8 mouse cellular contexts compared by ENCODE assay signal in genomic region chr6:124779984-124780416, GRCm38 (mm10). TPM values are rescaled to one million over a fixed set of nuclear protein-coding genes. Genes with fewer than 3 reads are reported as not detected.
DNase-seq lines count a peak whose midpoint lies in the region; ATAC-seq and TF ChIP-seq lines count a peak whose summit lies in the region.

No protein-coding gene starts in this region.

- peak overlapping the region; percentile 46; the same call in 1 of the 2 replicates for H3K27ac ChIP-seq in layer of hippocampus, adult 2 months
- no peak overlapping the region for H3K27ac ChIP-seq in embryonic facial prominence, embryonic 15.5 days (replicated peaks)
- H3K27ac ChIP-seq in neural tube, embryonic 12.5 days: no peak overlapping the region

- no peaks in the 10 kb centered on the region for H3K9me3 ChIP-seq in embryonic facial prominence, embryonic 15.5 days (replicated peaks)
- H3K9me3 ChIP-seq in neural tube, embryonic 12.5 days: no peaks in the 10 kb centered on the region

- H3K4me1 ChIP-seq in embryonic facial prominence, embryonic 15.5 days: peaks cover 21% of the 10 kb centered on the region
- peaks cover 12% of the 10 kb centered on the region for H3K4me1 ChIP-seq in neural tube, embryonic 12.5 days

- 6% methylated on average over 10 of the region's 10 CpGs for WGBS in embryonic facial prominence, embryonic 15.5 days
- WGBS in neural tube, embryonic 12.5 days: 4% methylated on average over 10 of the region's 10 CpGs

- H3K36me3 ChIP-seq in embryonic facial prominence, embryonic 15.5 days: no peaks in the 10 kb centered on the region
- no peaks in the 10 kb centered on the region for H3K36me3 ChIP-seq in neural tube, embryonic 12.5 days

- peak overlapping the region; percentile 38 for H3K4me3 ChIP-seq in layer of hippocampus, adult 2 months
- peak overlapping the region; percentile 41 for H3K4me3 ChIP-seq in embryonic facial prominence, embryonic 15.5 days (replicated peaks)
- peak overlapping the region; percentile 29 for H3K4me3 ChIP-seq in neural tube, embryonic 12.5 days

- no peak for TF ChIP-seq CTCF in layer of hippocampus, adult 2 months (conservative IDR thresholded peaks at IDR 0.05)

- no peak for DNase-seq in layer of hippocampus, adult 2 months (ENCODE audit: low spot score in 2 of 2)
- no peak for DNase-seq in layer of hippocampus, adult 9-10 months (ENCODE audit: low spot score)
- peak; percentile 67 to 81 for DNase-seq in kidney, postnatal 4 days
- no peak for DNase-seq in gastrocnemius, adult 18-20 months (ENCODE audit: low spot score)
- no peak for DNase-seq in T-cell, adult 2 months (ENCODE audit: low spot score)
- DNase-seq in frontal cortex, adult 2 months (ENCODE audit: extremely low spot score in 1 of 2, low spot score in 1 of 2): no peak

- no peak for ATAC-seq in embryonic facial prominence, embryonic 15.5 days (ENCODE audit: insufficient number of reproducible peaks, low FRiP score, low TSS enrichment, low read depth)
- peak; percentile 26 for ATAC-seq in neural tube, embryonic 12.5 days (ENCODE audit: low FRiP score, low read depth)

- peak overlapping the region; percentile 70 for H3K4me2 ChIP-seq in embryonic facial prominence, embryonic 15.5 days (replicated peaks)
- H3K4me2 ChIP-seq in neural tube, embryonic 12.5 days (replicated peaks): peak overlapping the region; percentile 70

- H3K27me3 ChIP-seq in embryonic facial prominence, embryonic 15.5 days: no peaks in the 10 kb centered on the region
- H3K27me3 ChIP-seq in neural tube, embryonic 12.5 days (replicated peaks): peaks cover 8% of the 10 kb centered on the region

- H3K9ac ChIP-seq in embryonic facial prominence, embryonic 15.5 days: 0 out of 2 replicates have a peak overlapping the region, but pooled peaks have one; percentile 12
- 0 out of 2 replicates have a peak overlapping the region, but pooled peaks have one; percentile 22 for H3K9ac ChIP-seq in neural tube, embryonic 12.5 days

RNA-seq across cellular contexts. Expression of gene Lrrc23, which starts 0.5 kb away (rescaled TPM):
- total RNA-seq in layer of hippocampus, adult 2 months (2021): 1 to 10 TPM; 1.4 to 1.6 TPM
- 26.7 and 47.5 TPM in 2 replicates for polyA plus RNA-seq in embryonic facial prominence, embryonic 15.5 days (2015; fragmentation: Nextera tagmentation; extraction: Ambion mirVana)
- polyA plus RNA-seq in neural tube, embryonic 12.5 days (2016; fragmentation: Nextera tagmentation; extraction: Ambion mirVana): 0.68 and 0.85 TPM in 2 replicates
- under 1 TPM in 1 of 2 experiments, not detected in 1; 0.31 TPM for total RNA-seq in gastrocnemius, adult 18-20 months (2021)
- 5.0 and 7.6 TPM in 2 replicates for polyA plus RNA-seq in frontal cortex, adult 2 months (2012; rRNA removed)

RNA-seq across cellular contexts. Expression of gene Eno2, which starts 10.5 kb away (rescaled TPM):
- 1,000 to 10,000 TPM in 1 of 2 experiments, 100 to 1,000 TPM in 1; 981 to 1,025 TPM for total RNA-seq in layer of hippocampus, adult 2 months (2021)
- polyA plus RNA-seq in embryonic facial prominence, embryonic 15.5 days (2015; fragmentation: Nextera tagmentation; extraction: Ambion mirVana): 11.8 and 12.7 TPM in 2 replicates
- 25.2 and 27.8 TPM in 2 replicates for polyA plus RNA-seq in neural tube, embryonic 12.5 days (2016; fragmentation: Nextera tagmentation; extraction: Ambion mirVana)
- total RNA-seq in gastrocnemius, adult 18-20 months (2021): 1 to 10 TPM in 1 of 2 experiments, under 1 TPM in 1; 0.87 to 1.2 TPM
- polyA plus RNA-seq in frontal cortex, adult 2 months (2012; rRNA removed): 822 and 850 TPM in 2 replicates

RNA-seq across cellular contexts. Expression of gene Atn1, which starts 23.7 kb away (rescaled TPM):
- 100 to 1,000 TPM; 159 to 164 TPM for total RNA-seq in layer of hippocampus, adult 2 months (2021)
- 20.1 and 21.0 TPM in 2 replicates for polyA plus RNA-seq in embryonic facial prominence, embryonic 15.5 days (2015; fragmentation: Nextera tagmentation; extraction: Ambion mirVana)
- 16.8 and 17.4 TPM in 2 replicates for polyA plus RNA-seq in neural tube, embryonic 12.5 days (2016; fragmentation: Nextera tagmentation; extraction: Ambion mirVana)
- 10 to 100 TPM; 44.0 to 56.4 TPM for total RNA-seq in gastrocnemius, adult 18-20 months (2021)
- 75.6 and 84.2 TPM in 2 replicates for polyA plus RNA-seq in frontal cortex, adult 2 months (2012; rRNA removed)

RNA-seq across cellular contexts. Expression of gene Gm45234, which starts 24.2 kb away (rescaled TPM):
- not detected for total RNA-seq in layer of hippocampus, adult 2 months (2021)
- polyA plus RNA-seq in embryonic facial prominence, embryonic 15.5 days (2015; fragmentation: Nextera tagmentation; extraction: Ambion mirVana): not detected in 2 replicates
- polyA plus RNA-seq in neural tube, embryonic 12.5 days (2016; fragmentation: Nextera tagmentation; extraction: Ambion mirVana): not detected in 2 replicates
- total RNA-seq in gastrocnemius, adult 18-20 months (2021): not detected
- polyA plus RNA-seq in frontal cortex, adult 2 months (2012; rRNA removed): not detected in 2 replicates

RNA-seq across cellular contexts. Expression of gene Spsb2, which starts 28.5 kb away (rescaled TPM):
- total RNA-seq in layer of hippocampus, adult 2 months (2021): 1 to 10 TPM; 3.4 to 4.6 TPM
- 16.4 and 17.5 TPM in 2 replicates for polyA plus RNA-seq in embryonic facial prominence, embryonic 15.5 days (2015; fragmentation: Nextera tagmentation; extraction: Ambion mirVana)
- polyA plus RNA-seq in neural tube, embryonic 12.5 days (2016; fragmentation: Nextera tagmentation; extraction: Ambion mirVana): 8.2 and 8.5 TPM in 2 replicates
- 1 to 10 TPM; 2.2 to 5.3 TPM for total RNA-seq in gastrocnemius, adult 18-20 months (2021)
- polyA plus RNA-seq in frontal cortex, adult 2 months (2012; rRNA removed): 7.0 and 7.3 TPM in 2 replicates

Comparison
In these comparisons a context has a peak if more than half of its experiments do, and no peak if none do; other contexts are left out.
1. DNase-seq: peak in kidney, postnatal 4 days (2 of 2); none in layer of hippocampus, adult 2 months (0 of 2), layer of hippocampus, adult 9-10 months (single experiment), gastrocnemius, adult 18-20 months (single experiment), T-cell, adult 2 months (single experiment) and frontal cortex, adult 2 months (0 of 2).
2. RNA of gene Eno2, which starts 10.5 kb away (polyA plus RNA-seq): 822 to 850 TPM in frontal cortex, adult 2 months; 25.2 to 27.8 TPM in neural tube, embryonic 12.5 days and 11.8 to 12.7 TPM in embryonic facial prominence, embryonic 15.5 days; every median in the first group is over 10 times any median in the second.
3. Peak in every context shown above with its lines, with median percentiles within 50 percentile points of each other: H3K4me3 ChIP-seq.